Comparison of ENCODE assay signal across 35 mouse cellular contexts in genomic region chr14:25591426-25591825, GRCm38 (mm10).
"Had no signal": no experiment of that assay in that cellular context is flagged by ENCODE, and none has a peak within 500 bp of the region (broad histone marks: within the 10 kb centered on the region; RNA-seq: fewer than 3 reads in every experiment).

No protein-coding gene starts in this region.

- ATAC-seq: hindbrain, embryonic 16.5 days; hindbrain, postnatal 0 days; inflammation-experienced regulatory T-cells, adult 6 months; intestine, embryonic 15.5 days; intestine, embryonic 16.5 days; intestine, postnatal 0 days had no signal

- H3K9ac ChIP-seq: heart, embryonic 12.5 days; heart, embryonic 13.5 days; heart, embryonic 15.5 days; hindbrain, embryonic 12.5 days; hindbrain, embryonic 13.5 days; hindbrain, embryonic 14.5 days; hindbrain, embryonic 15.5 days; intestine, embryonic 15.5 days; kidney, embryonic 15.5 days had no signal

- H3K36me3 ChIP-seq: heart, embryonic 15.5 days; hindbrain, embryonic 15.5 days had no signal

- H3K9me3 ChIP-seq: heart, embryonic 12.5 days; heart, embryonic 13.5 days; heart, embryonic 15.5 days; hindbrain, embryonic 10.5 days; hindbrain, embryonic 12.5 days; hindbrain, embryonic 13.5 days; hindbrain, embryonic 15.5 days; intestine, embryonic 15.5 days; kidney, embryonic 15.5 days had no signal

- H3K4me3 ChIP-seq: heart, embryonic 12.5 days; heart, embryonic 13.5 days; heart, embryonic 15.5 days; hindbrain, embryonic 10.5 days; hindbrain, embryonic 12.5 days; hindbrain, embryonic 13.5 days; hindbrain, embryonic 15.5 days; intestine, embryonic 15.5 days; kidney, embryonic 15.5 days; layer of hippocampus, adult 2 months; left cerebral cortex, adult 2 months had no signal

- H3K27me3 ChIP-seq: heart, embryonic 12.5 days; heart, embryonic 13.5 days; heart, embryonic 15.5 days; hindbrain, embryonic 12.5 days; hindbrain, embryonic 13.5 days; hindbrain, embryonic 15.5 days; intestine, embryonic 15.5 days; kidney, embryonic 15.5 days had no signal

- H3K27ac ChIP-seq: heart, embryonic 13.5 days; heart, embryonic 15.5 days; hindbrain, embryonic 10.5 days; hindbrain, embryonic 12.5 days; hindbrain, embryonic 14.5 days; hindbrain, embryonic 15.5 days; hindbrain, postnatal 0 days; kidney, embryonic 15.5 days; kidney, postnatal 0 days; layer of hippocampus, adult 2 months; left cerebral cortex, adult 2 months had no signal

- H3K4me2 ChIP-seq: heart, embryonic 11.5 days; heart, embryonic 12.5 days; heart, embryonic 13.5 days; heart, embryonic 15.5 days; hindbrain, embryonic 12.5 days; hindbrain, embryonic 13.5 days; hindbrain, embryonic 14.5 days; hindbrain, embryonic 15.5 days; intestine, embryonic 15.5 days; kidney, embryonic 15.5 days had no signal

- DNase-seq: heart, postnatal 10 days; heart, postnatal 14 days; heart, postnatal 36 days; heart, postnatal 4 days; kidney, adult 11 months; kidney, adult 18-20 months; kidney, adult 2 months; kidney, adult 8-10 months; kidney, adult 9 months; kidney, postnatal 10 days; kidney, postnatal 14 days; kidney, postnatal 25 days; kidney, postnatal 36 days; kidney, postnatal 4 days; layer of hippocampus, adult 9-11 months; layer of hippocampus, postnatal 36 days had no signal
